Comparison of ENCODE assay signal across 9 mouse cellular contexts in genomic region chr2:65189346-65189745, GRCm38 (mm10). TPM values are rescaled to one million over a fixed set of nuclear protein-coding genes. Genes with fewer than 3 reads are reported as not detected.
DNase-seq lines count a peak whose midpoint lies in the region; ATAC-seq and TF ChIP-seq lines count a peak whose summit lies in the region.
"Had no signal": no experiment of that assay in that cellular context is flagged by ENCODE, and none has a peak within 500 bp of the region (broad histone marks: within the 10 kb centered on the region; RNA-seq: fewer than 3 reads in every experiment).

No protein-coding gene starts in this region.

- peak; percentile 50 to 62 for DNase-seq in adrenal gland, postnatal 36 days
- peak; percentile 98 for DNase-seq in heart, adult 11 months
- peak; percentile 50 for DNase-seq in kidney, postnatal 0 days (ENCODE audit: low spot score)
- peak; percentile 57 for DNase-seq in lung, postnatal 36 days
- DNase-seq in thymus, postnatal 25 days: peak; percentile 54
- no peak for DNase-seq in hindbrain, embryonic 10.5 days (ENCODE audit: low spot score)

- no peak for ATAC-seq in kidney, postnatal 0 days (replicated peaks; ENCODE audit: low FRiP score, low read depth)
- ATAC-seq in hindbrain, embryonic 16.5 days: no peak
- no peak for ATAC-seq in erythroid progenitor cell, adult 5-6 weeks (replicated peaks; ENCODE audit: low FRiP score, poor library complexity, severe bottlenecking)

- peaks cover 15% of the 10 kb centered on the region; the same call in 1 of the 2 replicates for H3K4me1 ChIP-seq in kidney, postnatal 0 days (replicated peaks; ENCODE audit: insufficient read depth, low read length)
- 0 out of 2 replicates have a peak, but pooled peaks cover 5% of the 10 kb centered on the region for H3K4me1 ChIP-seq in hindbrain, embryonic 10.5 days (replicated peaks)
- no peaks in the 10 kb centered on the region for H3K4me1 ChIP-seq in hindbrain, embryonic 16.5 days (ENCODE audit: control insufficient read depth, insufficient read depth, low read depth, low read length)

- H3K9me3 ChIP-seq in kidney, postnatal 0 days (replicated peaks; ENCODE audit: low read length): no peaks in the 10 kb centered on the region
- H3K9me3 ChIP-seq in hindbrain, embryonic 10.5 days: no peaks in the 10 kb centered on the region
- no peaks in the 10 kb centered on the region for H3K9me3 ChIP-seq in hindbrain, embryonic 16.5 days (ENCODE audit: control insufficient read depth, low read length)
- H3K9me3 ChIP-seq: neural tube, embryonic 12.5 days had no signal

- WGBS in kidney, postnatal 0 days: 52% methylated on average over 7 of the region's 7 CpGs
- 68% methylated on average over 7 of the region's 7 CpGs for WGBS in hindbrain, embryonic 10.5 days
- 78% methylated on average over 7 of the region's 7 CpGs for WGBS in hindbrain, embryonic 16.5 days

- 0 out of 2 replicates have a peak overlapping the region, but pooled peaks have one; percentile 5 for H3K4me2 ChIP-seq in kidney, postnatal 0 days (ENCODE audit: low read length)
- no peak overlapping the region for H3K4me2 ChIP-seq in hindbrain, embryonic 16.5 days (ENCODE audit: low read length)
- H3K4me2 ChIP-seq: neural tube, embryonic 12.5 days had no signal

- no peak overlapping the region for H3K4me3 ChIP-seq in kidney, postnatal 0 days (replicated peaks; ENCODE audit: low read depth, low read length)
- H3K4me3 ChIP-seq in hindbrain, embryonic 10.5 days: no peak overlapping the region
- H3K4me3 ChIP-seq in hindbrain, embryonic 16.5 days (ENCODE audit: low read length): no peak overlapping the region
- H3K4me3 ChIP-seq: neural tube, embryonic 12.5 days had no signal

- no peak for TF ChIP-seq CTCF in kidney, postnatal 0 days (IDR thresholded peaks at IDR 0.05; ENCODE audit: low read depth)

- 0 out of 2 replicates have a peak overlapping the region, but pooled peaks have one; percentile 19 for H3K27ac ChIP-seq in kidney, postnatal 0 days
- H3K27ac ChIP-seq in hindbrain, embryonic 10.5 days: no peak overlapping the region
- H3K27ac ChIP-seq in hindbrain, embryonic 16.5 days (ENCODE audit: low read depth, low read length): no peak overlapping the region
- H3K27ac ChIP-seq: neural tube, embryonic 12.5 days had no signal

- no peaks in the 10 kb centered on the region for H3K27me3 ChIP-seq in kidney, postnatal 0 days (ENCODE audit: insufficient read depth, low read length)
- no peaks in the 10 kb centered on the region for H3K27me3 ChIP-seq in hindbrain, embryonic 10.5 days (ENCODE audit: insufficient read depth, poor library complexity, severe bottlenecking)
- H3K27me3 ChIP-seq in hindbrain, embryonic 16.5 days (replicated peaks; ENCODE audit: control insufficient read depth, insufficient read depth, low read length): no peaks in the 10 kb centered on the region
- H3K27me3 ChIP-seq: neural tube, embryonic 12.5 days had no signal

- no peaks in the 10 kb centered on the region for H3K36me3 ChIP-seq in kidney, postnatal 0 days (ENCODE audit: insufficient read depth, low read length)
- H3K36me3 ChIP-seq in hindbrain, embryonic 10.5 days: no peaks in the 10 kb centered on the region
- no peaks in the 10 kb centered on the region for H3K36me3 ChIP-seq in hindbrain, embryonic 16.5 days (ENCODE audit: control insufficient read depth, insufficient read depth, low read length)
- H3K36me3 ChIP-seq: neural tube, embryonic 12.5 days had no signal

- H3K9ac ChIP-seq in kidney, postnatal 0 days (ENCODE audit: low read depth, low read length): no peak overlapping the region
- no peak overlapping the region for H3K9ac ChIP-seq in hindbrain, embryonic 16.5 days (ENCODE audit: low read depth, low read length)
- H3K9ac ChIP-seq: neural tube, embryonic 12.5 days had no signal

RNA-seq across cellular contexts. Expression of gene Cobll1, which starts 49.9 kb away (rescaled TPM):
- total RNA-seq in adrenal gland, postnatal 36 days (2021): 100 to 1,000 TPM; 264 to 353 TPM
- polyA plus RNA-seq in kidney, postnatal 0 days (2015; fragmentation: Nextera tagmentation; extraction: Ambion mirVana): 23.8 and 25.7 TPM in 2 replicates
- 2.5 and 2.8 TPM in 2 replicates for polyA plus RNA-seq in hindbrain, embryonic 10.5 days (2016; fragmentation: Nextera tagmentation; extraction: Ambion mirVana)
- 2.8 and 3.7 TPM in 2 replicates for polyA plus RNA-seq in hindbrain, embryonic 16.5 days (2015; fragmentation: Nextera tagmentation; extraction: Ambion mirVana)
- 2.9 and 4.3 TPM in 2 replicates for total RNA-seq in erythroid progenitor cell, adult 5-6 weeks (2015; ENCODE audit: low replicate concordance)
- not detected in 2 replicates for total RNA-seq in erythroid progenitor cell, adult 5-6 weeks (2017; ENCODE audit: low replicate concordance)
